Mouse (Mus musculus) neural tube, embryonic 15.5 days (tissue): ENCODE results near the gene Hoxc12. TPM values are rescaled to one million over a fixed set of nuclear protein-coding genes. Genes with fewer than 3 reads are reported as not detected.

ENCODE experiments used
- ATAC-seq: fragments of 200-750 bp; cut with Nextera tagmentation; 2 replicates; pipeline ENCODE4 v1.8.0; 2017; ENCODE audit warnings: mild to moderate bottlenecking, moderate TSS enrichment, moderate library complexity; ENCODE audit not compliant: low FRiP score
- H3K27ac ChIP-seq: fragments of 300-500 bp; sonication (generic); replicated peaks from 2 replicates; pipeline ENCODE4 v1.5.1; 2015; ENCODE audit warnings: mild to moderate bottlenecking, inconsistent platforms
- H3K27me3 ChIP-seq: fragments of 300-500 bp; sonication (generic); replicated peaks from 2 replicates; pipeline ENCODE4 v1.6.1; 2015; ENCODE audit warnings: inconsistent platforms
- H3K36me3 ChIP-seq: fragments of 300-500 bp; sonication (generic); 2 replicates; pipeline ENCODE4 v1.6.1; 2015; ENCODE audit warnings: inconsistent platforms
- H3K4me1 ChIP-seq: fragments of 300-500 bp; sonication (generic); 2 replicates; pipeline ENCODE4 v1.6.1; 2015; ENCODE audit warnings: inconsistent platforms
- H3K4me2 ChIP-seq: fragments of 300-500 bp; sonication (generic); 2 replicates; pipeline ENCODE4 v1.6.1; 2015; ENCODE audit warnings: inconsistent platforms, mild to moderate bottlenecking, moderate library complexity
- H3K4me3 ChIP-seq: fragments of 300-500 bp; sonication (generic); replicated peaks from 2 replicates; pipeline ENCODE4 v1.5.1; 2015; ENCODE audit warnings: mild to moderate bottlenecking, inconsistent platforms
- H3K9ac ChIP-seq: fragments of 300-500 bp; sonication (generic); replicated peaks from 2 replicates; pipeline ENCODE4 v1.6.1; 2015; ENCODE audit warnings: mild to moderate bottlenecking, inconsistent platforms
- H3K9me3 ChIP-seq: fragments of 300-500 bp; sonication (generic); replicated peaks from 2 replicates; pipeline ENCODE4 v1.6.1; 2016; ENCODE audit warnings: inconsistent platforms
- WGBS: fragments of 180-500 bp; shearing (Covaris S2); methylation state at CpG from one replicate; pipeline ENCODE4 v1.1.7; 2015; ENCODE audit warnings: mixed read lengths; 5-methylcytosine and 5-hydroxymethylcytosine counted together
- polyA plus RNA-seq: library from polyadenylated mRNA; unstranded; fragments of >200 nt; fragmentation: Nextera tagmentation; extraction: Ambion mirVana; gene quantifications from 2 replicates; pipeline ENCODE4 v1.2.1, GENCODE M21; 2015

Hoxc12 gene
- polyA plus RNA-seq, 1 experiment from 2014 or later = 12.7 TPM

DNA sequence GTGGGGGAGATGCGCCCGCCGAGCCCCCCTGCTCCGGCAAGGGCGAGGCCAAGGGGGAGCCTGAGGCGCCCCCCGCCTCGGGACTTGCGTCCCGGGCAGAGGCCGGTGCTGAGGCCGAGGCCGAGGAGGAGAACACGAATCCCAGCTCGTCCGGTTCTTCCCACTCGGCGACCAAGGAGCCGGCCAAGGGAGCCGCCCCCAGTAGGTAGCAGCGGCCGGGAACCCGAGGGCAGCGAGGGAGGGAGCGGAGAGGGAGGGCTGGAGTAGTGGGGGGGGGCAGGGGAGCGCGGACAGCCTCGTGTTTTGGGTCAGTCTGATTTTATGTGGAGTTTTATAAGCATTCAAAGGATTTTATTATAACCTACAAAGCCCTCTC is 18.4 kb downstream of the Hoxc12 start:
- Histone ChIP-seq H3K9ac (peak overlapping the region; percentile 59), H3K4me3 (peak overlapping the region; percentile 43), H3K4me1 (peaks cover 10% of the 10 kb centered on the region), H3K9me3 (no peaks in the 10 kb centered on the region), H3K4me2 (peak overlapping the region; percentile 51), H3K27me3 (peaks cover 69% of the 10 kb centered on the region), H3K27ac (peak overlapping the region; percentile 77), H3K36me3 (no peaks in the 10 kb centered on the region)
- no peak for ATAC-seq
- under 1% methylated on average over 28 of the region's 28 CpGs for WGBS

DNA sequence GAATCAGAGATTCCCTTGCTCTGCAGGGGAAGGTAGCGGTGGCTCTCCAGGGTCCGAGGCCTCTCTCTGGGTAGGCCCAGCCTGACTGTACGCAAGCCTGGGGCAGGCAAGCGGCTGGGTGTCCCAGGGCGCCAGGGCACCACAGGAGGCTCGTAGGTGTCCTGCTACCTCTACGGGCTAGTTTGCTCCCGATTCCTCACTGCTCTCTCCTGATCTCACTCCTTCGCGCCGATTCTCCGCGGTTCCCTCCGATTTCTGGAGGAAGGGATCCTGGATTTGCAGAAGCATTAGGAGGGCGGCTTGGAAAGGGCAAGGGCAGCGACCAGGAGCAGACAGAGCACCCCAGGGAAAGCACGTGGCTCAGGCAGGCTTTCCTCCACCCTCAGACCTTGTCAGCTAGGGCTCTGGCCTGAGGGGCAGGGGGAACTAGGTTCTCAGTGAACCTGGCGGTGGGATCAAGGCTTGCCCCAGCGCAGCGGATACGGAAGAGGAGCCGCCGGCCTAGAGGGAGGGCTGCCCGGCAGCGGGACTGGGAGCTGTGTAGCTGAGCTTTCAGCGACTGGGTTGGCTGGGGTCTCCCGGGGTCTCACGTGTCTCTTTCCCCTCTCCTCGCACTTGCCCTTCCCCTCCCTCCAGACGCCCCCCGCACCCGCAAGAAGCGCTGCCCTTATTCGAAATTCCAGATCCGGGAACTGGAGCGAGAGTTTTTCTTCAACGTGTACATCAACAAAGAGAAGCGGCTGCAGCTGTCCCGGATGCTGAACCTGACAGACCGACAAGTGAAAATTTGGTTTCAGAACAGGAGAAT is 19.5 kb downstream of the Hoxc12 start:
- Histone ChIP-seq H3K27ac (peak overlapping the region; percentile 77), H3K9ac (peak overlapping the region; percentile 43), H3K36me3 (no peaks in the 10 kb centered on the region), H3K4me1 (peaks cover 15% of the 10 kb centered on the region), H3K4me2 (peak overlapping the region; percentile 51), H3K27me3 (peaks cover 71% of the 10 kb centered on the region), H3K9me3 (no peaks in the 10 kb centered on the region), H3K4me3 (peak overlapping the region; percentile 43)
- 2% methylated on average over 40 of the region's 40 CpGs for WGBS
- ATAC-seq = no peak

DNA sequence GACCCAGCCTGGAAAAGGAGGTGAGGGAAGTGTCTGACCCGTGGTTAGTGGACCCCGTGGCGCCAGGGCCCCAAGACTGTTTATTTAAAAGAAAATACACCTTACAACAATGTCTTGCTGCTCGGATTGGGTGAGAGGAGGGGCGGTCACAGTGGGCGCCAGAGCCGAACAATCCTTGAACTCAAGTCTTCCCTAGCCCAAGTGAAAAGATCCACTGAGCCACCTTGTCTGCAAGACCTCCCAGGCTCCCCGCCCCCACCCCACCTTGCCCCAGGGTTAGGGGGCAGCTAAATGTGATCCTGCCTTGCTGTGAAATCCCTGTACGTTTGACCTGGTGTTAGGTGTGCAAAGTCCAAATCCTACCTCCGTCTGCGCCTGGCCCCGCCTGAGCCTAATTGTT is 20.3 kb downstream of the Hoxc12 start:
- Histone ChIP-seq H3K27me3 (peaks cover 70% of the 10 kb centered on the region), H3K4me3 (peak overlapping the region; percentile 43), H3K27ac (peak overlapping the region; percentile 77; the same call in 1 of the 2 replicates), H3K4me2 (peak overlapping the region; percentile 51), H3K9me3 (no peaks in the 10 kb centered on the region), H3K4me1 (peaks cover 15% of the 10 kb centered on the region), H3K36me3 (no peaks in the 10 kb centered on the region), H3K9ac (peak overlapping the region; percentile 8; the same call in 1 of the 2 replicates)
- 4% methylated on average over 12 of the region's 12 CpGs for whole genome bisulfite sequencing
- ATAC-seq = no peak

DNA sequence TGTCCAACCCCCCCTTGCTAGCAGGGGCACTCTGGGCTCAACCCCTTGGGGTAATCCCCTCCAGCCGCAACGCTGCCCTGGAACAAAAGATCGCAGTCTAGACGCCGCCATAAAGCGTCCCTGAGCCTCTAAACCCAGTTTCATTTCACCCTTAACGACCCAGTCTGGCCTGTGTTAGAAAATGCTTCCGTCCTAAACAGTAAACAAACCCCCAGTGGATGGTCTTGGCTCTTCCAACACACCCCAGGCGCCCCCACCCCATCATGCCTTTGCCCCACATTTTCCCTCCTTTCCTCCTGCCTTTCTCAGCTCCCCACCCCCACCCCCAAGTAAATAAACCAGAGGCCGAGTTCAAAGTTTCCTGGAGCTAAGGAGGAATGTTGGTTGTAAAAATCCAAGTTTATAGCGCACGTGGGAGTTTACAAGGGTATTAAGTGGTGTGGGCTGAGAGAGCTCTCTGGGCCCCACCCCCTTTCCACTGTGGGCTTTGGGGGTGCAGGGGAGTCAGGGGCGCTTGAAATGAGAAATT is 23.2 kb downstream of the Hoxc12 start:
- peak overlapping the region; percentile 65 for H3K27ac ChIP-seq
- H3K9ac ChIP-seq = 0 out of 2 replicates have a peak overlapping the region, but pooled peaks have one; percentile 5

DNA sequence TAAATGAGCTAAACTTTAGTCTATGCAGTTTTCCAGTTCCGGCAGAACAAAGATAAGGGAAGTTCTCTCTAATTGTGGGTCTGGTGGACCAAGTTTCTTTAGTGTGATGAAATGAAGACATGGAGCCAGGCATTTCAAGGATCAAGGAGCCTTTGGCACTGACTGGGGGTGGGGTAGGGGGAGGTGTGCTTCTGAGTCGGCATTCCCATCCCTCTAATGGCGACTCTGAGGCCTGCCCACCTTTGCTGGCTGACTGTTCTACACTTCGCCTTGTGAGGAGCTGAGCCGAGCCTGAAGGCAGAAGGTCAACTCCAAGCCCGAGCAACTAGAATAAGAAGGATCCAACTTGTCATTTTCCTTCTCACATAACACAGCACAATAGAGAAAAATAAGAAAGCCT is 25.2 kb downstream of the Hoxc12 start:
- Histone ChIP-seq H3K27me3 (peaks cover 70% of the 10 kb centered on the region), H3K9ac (no peak overlapping the region), H3K4me1 (peaks cover 28% of the 10 kb centered on the region), H3K36me3 (no peaks in the 10 kb centered on the region), H3K9me3 (no peaks in the 10 kb centered on the region), H3K4me2 (peak overlapping the region; percentile 31), H3K27ac (peak overlapping the region; percentile 48), H3K4me3 (no peak overlapping the region)
- ATAC-seq = no peak
- 8% methylated on average over 6 of the region's 6 CpGs for WGBS

More for the DNA sequence above, 23.2 kb downstream of the Hoxc12 start:
- Histone ChIP-seq H3K4me3 (peak overlapping the region; percentile 10), H3K4me1 (peaks cover 27% of the 10 kb centered on the region), H3K4me2 (peak overlapping the region; percentile 43), H3K27me3 (peaks cover 63% of the 10 kb centered on the region), H3K36me3 (no peaks in the 10 kb centered on the region), H3K9me3 (no peaks in the 10 kb centered on the region)
- no peak for ATAC-seq
- 2% methylated on average over 13 of the region's 13 CpGs for WGBS

DNA sequence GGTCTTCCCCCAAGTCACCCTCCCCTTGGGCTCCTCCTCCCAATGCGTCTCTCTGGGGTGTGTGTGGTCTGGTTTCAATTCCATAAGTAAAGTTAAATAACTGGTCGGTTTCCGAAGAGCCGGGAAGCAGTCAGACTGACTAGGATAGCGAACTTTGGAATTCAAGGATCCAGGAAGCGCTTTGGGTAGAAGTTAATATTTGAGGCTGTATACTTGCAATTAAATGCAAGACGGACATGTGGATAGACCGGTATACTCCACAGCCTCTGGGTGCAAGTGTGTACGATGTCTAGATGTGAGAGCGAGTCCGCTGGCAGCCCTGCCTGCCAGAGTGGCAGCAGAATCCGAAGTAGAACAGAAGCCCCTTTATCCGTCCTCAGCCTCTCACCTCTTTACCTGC is 25.9 kb downstream of the Hoxc12 start:
- peaks cover 31% of the 10 kb centered on the region for H3K4me1 ChIP-seq
- H3K4me2 ChIP-seq = peak overlapping the region; percentile 70
- peak overlapping the region; percentile 14 for H3K4me3 ChIP-seq
- peak overlapping the region; percentile 67; the same call in 1 of the 2 replicates for H3K27ac ChIP-seq
- H3K9me3 ChIP-seq = no peaks in the 10 kb centered on the region
- 7% methylated on average over 13 of the region's 13 CpGs for WGBS
- peaks cover 64% of the 10 kb centered on the region for H3K27me3 ChIP-seq
- H3K9ac ChIP-seq = 0 out of 2 replicates have a peak overlapping the region, but pooled peaks have one; percentile 2
- no peaks in the 10 kb centered on the region for H3K36me3 ChIP-seq
- no peak for ATAC-seq

DNA sequence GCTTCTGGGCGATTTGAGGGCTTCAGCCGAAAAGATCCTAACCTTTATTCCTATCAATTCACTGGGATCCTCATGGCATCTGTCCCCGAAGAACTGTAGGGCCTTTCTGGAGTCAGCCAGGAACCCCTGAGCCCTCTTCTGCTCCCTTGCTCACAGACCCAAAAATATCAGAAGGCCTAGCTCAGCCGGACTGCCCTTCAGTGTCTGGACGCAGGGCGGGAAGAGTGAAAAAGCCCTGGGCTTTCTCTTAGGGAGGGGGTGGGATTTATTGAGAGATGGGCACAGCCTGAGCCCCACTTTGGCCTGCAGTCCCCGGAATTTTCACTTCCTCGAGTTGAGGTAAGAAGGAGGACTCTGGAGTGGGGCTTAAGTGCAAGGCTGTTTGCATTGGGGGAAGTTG is 26.7 kb downstream of the Hoxc12 start:
- H3K4me3 ChIP-seq = peak overlapping the region; percentile 14
- 0 out of 2 replicates have a peak overlapping the region, but pooled peaks have one; percentile 14 for H3K9ac ChIP-seq
- no peaks in the 10 kb centered on the region for H3K9me3 ChIP-seq
- 9% methylated on average over 8 of the region's 8 CpGs for WGBS
- H3K27me3 ChIP-seq = peaks cover 61% of the 10 kb centered on the region
- H3K27ac ChIP-seq = peak overlapping the region; percentile 67
- H3K4me2 ChIP-seq = peak overlapping the region; percentile 70
- peaks cover 31% of the 10 kb centered on the region for H3K4me1 ChIP-seq
- no peak for ATAC-seq
- H3K36me3 ChIP-seq = no peaks in the 10 kb centered on the region

DNA sequence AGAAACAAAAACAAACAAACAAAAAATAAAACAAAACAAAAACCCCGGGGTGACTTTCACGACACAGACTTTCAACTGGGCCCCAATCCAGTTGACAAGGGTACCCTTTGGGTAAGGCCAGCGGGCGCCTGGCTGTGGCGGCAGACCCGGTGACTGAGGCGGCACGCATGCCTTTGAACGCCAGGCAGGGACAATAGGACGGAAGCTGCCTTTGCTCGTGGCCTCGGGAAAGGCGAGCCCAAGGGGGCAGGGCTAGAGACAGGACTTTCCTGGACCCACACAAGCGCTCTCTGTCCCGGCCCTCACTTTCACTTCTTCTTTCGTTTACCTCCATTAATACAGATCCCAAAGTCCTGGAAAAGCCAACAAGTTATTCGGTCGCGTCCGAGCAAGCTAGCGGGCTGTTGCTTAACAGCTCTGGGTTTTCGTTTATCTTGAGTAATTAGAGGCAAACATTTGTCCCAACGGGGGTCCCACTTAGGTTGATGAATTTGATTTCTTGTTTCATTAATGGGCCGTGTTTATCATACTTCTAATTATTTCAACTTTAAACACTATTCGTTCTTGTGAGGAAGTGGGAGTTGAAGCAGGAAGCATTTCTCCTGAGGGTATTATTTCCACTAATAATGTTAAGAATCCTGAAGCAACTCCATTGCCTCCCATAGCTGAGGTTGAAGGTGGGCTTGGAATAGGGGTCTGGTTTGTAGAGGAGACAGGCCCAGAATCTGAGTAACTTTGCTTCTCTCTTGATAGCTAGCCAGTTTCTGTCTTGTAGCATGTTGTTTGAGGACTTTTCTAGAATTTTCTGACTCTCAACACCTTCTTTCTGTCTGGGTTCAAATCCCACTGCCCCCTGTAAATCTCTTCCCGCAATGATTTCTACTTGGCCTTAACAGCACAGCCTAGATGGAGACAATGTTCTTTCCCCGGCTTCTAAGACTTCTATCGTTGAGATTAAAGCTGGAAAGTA is 27.4 kb downstream of the Hoxc12 start:
- ATAC-seq = no peak
- peaks cover 59% of the 10 kb centered on the region for H3K27me3 ChIP-seq
- WGBS = 3% methylated on average over 28 of the region's 28 CpGs
- peak overlapping the region; percentile 49 for H3K4me3 ChIP-seq
- no peaks in the 10 kb centered on the region for H3K36me3 ChIP-seq
- H3K9ac ChIP-seq = 0 out of 2 replicates have a peak overlapping the region, but pooled peaks have one; percentile 14
- peaks cover 33% of the 10 kb centered on the region for H3K4me1 ChIP-seq
- no peaks in the 10 kb centered on the region for H3K9me3 ChIP-seq
- H3K27ac ChIP-seq = peak overlapping the region; percentile 67
- H3K4me2 ChIP-seq = peak overlapping the region; percentile 70

DNA sequence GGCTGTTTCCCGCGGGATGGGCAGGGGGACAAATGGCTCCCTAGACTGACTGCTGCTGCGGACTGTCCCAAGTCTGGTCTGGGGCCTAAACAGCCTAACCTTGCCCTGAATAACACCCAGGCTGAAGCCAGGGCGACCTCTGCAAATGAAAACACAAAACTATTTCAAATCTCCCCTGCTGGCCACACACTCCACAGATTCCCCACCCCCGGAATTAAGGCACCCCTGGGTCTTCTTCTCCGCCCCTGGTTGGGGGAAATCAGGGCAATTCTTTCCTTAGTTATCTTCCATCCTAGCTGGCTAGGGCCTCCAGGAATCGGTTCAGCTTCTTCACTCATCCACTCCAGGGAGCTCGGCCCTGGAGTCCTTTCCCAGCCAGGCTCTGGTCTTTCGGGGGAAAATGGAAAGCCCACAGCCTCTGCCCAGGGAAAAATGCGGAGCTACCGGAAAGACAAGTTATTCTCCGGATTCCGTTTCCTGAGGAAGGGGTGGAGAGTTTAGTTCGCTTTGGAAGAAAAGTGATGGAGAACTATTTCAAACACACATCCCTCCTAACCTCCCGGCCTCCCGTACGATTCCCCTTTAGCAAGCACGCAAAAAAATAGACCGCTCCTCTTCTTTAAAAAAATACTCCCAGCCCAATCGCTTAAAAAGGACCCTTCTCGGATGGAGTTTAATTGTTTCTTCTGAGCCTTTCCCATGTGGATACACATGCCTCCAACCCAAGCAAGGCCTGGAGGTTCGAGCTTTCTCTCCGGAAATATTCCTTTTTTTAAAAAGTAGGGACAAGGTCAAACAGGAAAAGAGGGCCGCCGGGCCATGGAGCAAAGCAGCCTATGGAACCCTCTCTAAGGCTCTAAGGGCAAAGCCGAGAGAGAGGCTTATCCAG is 28.7 kb downstream of the Hoxc12 start:
- Histone ChIP-seq H3K9ac (peak overlapping the region; percentile 26), H3K4me2 (peak overlapping the region; percentile 70), H3K36me3 (no peaks in the 10 kb centered on the region), H3K27ac (peak overlapping the region; percentile 67), H3K4me3 (peak overlapping the region; percentile 49), H3K27me3 (peaks cover 55% of the 10 kb centered on the region), H3K9me3 (no peaks in the 10 kb centered on the region), H3K4me1 (peaks cover 35% of the 10 kb centered on the region)
- ATAC-seq = no peak
- WGBS = 12% methylated on average over 26 of the region's 26 CpGs

DNA sequence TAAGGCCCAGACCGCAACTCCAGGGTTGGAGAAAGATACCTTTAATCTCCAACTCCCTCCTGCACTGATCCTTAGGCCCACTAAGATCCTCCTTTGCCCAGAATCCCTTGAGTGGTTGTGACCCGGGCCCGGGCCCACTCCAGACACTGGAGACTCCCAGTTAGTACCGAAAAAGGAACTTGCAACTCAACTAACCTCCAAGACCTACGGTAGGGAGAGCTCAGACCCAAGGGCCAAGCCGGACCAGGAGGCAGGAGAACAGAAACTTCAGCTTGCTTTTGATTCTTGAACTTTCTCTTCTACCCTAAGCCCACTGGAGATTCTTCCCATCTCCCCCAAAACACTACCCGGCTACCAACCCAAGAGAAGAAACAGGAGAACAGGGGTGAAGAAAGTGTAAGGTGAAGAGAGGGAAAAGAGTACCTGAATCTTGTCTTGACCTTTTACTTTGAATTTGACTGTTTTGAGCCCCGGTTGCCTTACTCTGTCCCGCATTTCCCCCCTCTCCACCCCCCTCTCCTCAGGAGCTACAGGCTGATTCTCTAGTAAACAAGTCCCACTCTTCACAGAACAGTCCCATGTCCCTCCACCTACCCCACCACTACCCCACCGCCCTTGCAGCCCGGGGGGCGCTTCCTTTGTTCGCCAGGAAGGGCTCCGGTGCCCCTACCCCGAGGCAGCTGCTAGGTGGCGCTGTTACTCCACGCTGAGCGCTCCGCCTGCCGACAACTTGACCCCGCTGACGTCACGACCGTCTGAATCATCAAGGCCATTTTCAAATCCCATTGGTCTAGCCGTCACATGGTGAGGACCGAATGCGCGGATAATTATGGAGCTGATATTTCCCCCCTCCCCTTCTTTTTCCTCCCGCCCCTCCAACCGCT is 29.6 kb downstream of the Hoxc12 start:
- peak overlapping the region; percentile 70 for H3K4me2 ChIP-seq
- peaks cover 52% of the 10 kb centered on the region for H3K27me3 ChIP-seq
- H3K4me3 ChIP-seq = peak overlapping the region; percentile 49
- H3K9ac ChIP-seq = peak overlapping the region; percentile 68
- no peaks in the 10 kb centered on the region for H3K36me3 ChIP-seq
- peak overlapping the region; percentile 85 for H3K27ac ChIP-seq
- ATAC-seq = peak; percentile 89
- H3K9me3 ChIP-seq = no peaks in the 10 kb centered on the region
- WGBS = 3% methylated on average over 28 of the region's 30 CpGs
- peaks cover 37% of the 10 kb centered on the region for H3K4me1 ChIP-seq
